Mouse (Mus musculus) urinary bladder, postnatal 0 days (tissue): ENCODE measurements around the gene Foxm1. TPM values are rescaled to one million over a fixed set of nuclear protein-coding genes. Genes with fewer than 3 reads are reported as not detected.

ENCODE experiments used
- polyA plus RNA-seq: library from polyadenylated mRNA; unstranded; fragments of >200 nt; fragmentation: Nextera tagmentation; extraction: Ambion mirVana; gene quantifications from 2 replicates; pipeline ENCODE4 v1.2.1, GENCODE M21; 2015

Gene Foxm1
- 5.6 and 9.6 TPM in 2 replicates for polyA plus RNA-seq

GRCm38 (mm10) chr6:128362381-128363006 lies at the start of gene Foxm1, which contains the start of gene Rhno1:
Gene Foxm1, plus strand, starts transcription at chr6:128362967.
Gene Rhno1, minus strand, starts transcription at chr6:128362911.

DNA sequence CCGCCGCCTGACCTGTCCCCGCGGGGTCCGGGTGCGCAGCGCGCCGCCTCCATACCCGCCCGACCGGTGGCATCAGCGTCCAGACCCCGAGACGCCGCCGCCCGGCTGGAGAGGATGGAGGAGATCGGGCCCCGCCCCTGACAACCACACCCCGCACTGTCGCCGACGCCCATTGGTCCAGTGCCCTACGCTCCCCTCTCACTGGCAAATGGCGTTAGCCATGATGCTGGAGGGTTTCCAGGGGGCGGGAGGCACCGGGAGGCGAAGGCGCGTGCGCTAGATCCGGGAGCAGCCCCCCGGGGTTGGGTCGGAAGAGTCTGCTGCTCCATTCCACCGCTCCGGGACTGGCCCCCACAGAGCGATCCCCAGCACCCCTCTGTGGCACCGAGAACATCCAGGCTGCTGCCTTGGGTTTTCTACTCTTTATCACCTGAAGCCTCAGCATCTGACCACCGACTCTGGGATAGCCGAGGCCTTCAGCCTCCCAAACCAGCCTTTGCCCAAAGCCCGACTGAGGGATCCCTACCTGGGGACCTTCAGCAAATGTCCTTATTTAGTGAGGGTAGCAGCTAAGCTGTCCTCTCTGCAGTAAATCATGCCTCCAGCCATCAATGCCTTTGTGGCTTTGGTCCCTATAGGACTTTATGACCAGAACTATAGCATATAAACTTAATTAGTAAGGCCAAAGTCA lies 6.9 kb upstream of the Foxm1 start, which contains the start of gene Tulp3:
Gene Tulp3 (minus strand): TSS at position 126 of the 691 bp plus-strand sequence.

GRCm38 (mm10) chr6:128375192-128375591 lies 12.4 kb downstream of the Foxm1 start, which contains the start of the genes Tex52 and Gm44596:
Gene Tex52, plus strand, starts transcription at chr6:128375456.
Gene Gm44596, plus strand, starts transcription at chr6:128375503.

DNA sequence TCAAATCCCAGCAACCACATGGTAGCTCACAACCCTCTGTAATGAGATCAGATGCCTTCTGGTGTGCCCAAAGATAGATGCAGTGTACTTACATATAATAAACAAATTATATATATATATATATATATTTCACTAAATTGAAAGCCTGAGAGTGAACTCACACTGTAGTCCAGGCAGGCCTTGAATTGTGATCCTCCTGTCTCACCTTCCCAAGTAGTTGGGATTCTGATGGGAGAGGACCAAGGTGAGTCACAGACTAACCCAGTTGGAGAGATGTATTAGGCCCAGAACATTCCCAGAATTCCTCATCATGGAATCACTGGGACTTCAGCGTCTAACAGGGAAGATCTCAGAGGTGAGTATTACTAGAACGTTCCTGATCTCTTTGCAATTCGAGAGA lies 36.2 kb downstream of the Foxm1 start, which contains the start of gene Nrip2:
Gene Nrip2 (plus strand): TSS at position 301 of the 400 bp plus-strand sequence.

DNA sequence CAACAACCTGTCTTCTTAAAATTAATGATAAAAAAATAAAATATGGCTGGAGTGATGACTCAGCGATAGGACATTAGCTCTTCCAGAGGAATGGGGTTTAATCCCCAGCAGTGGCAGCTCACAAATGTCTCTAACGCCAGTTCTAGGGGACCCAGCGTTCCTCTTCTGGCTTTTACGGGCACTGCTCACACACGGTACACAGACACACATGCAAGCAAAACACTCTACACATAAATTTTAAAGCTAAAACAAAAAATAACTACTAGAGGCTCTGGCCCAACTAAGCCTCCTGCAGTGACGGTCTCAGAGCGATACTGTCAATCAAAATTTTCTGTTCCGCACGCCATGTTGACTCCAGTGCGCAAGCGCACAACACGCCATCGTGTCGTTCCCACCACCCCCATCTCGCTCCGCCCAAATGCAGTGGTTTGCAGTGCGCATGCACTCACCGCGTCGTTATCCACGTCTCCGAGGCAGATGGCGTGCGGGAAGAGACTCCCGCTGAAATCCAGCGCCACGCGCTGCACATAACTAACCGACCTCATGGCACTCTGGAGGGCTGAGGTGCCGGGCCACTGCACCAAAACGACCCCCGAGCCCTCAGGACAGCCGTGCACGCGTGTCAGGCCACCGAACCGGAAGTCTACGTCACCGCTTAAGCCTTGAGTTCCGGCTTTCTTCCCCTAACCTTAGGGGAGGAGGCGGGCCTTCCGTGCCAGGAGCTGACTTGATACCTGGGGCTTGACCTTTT lies 61.7 kb downstream of the Foxm1 start, which contains the start of gene Itfg2:
Gene Itfg2 (minus strand): TSS at position 663 of the 751 bp plus-strand sequence.

Other genes starting within 250 kb of the Foxm1 start
- 153 and 176 TPM in 2 replicates for gene Tspan9, start 219.4 kb upstream of the Foxm1 start, polyA plus RNA-seq
- 2.4 and 4.3 TPM in 2 replicates for gene Tead4, start 62.1 kb upstream of the Foxm1 start, polyA plus RNA-seq
- 10.8 and 13.1 TPM in 2 replicates for gene Tulp3, start 7.1 kb upstream of the Foxm1 start, polyA plus RNA-seq
- 42.8 and 47.6 TPM in 2 replicates for gene Rhno1, start 56 bp upstream of the Foxm1 start, polyA plus RNA-seq
- 0.13 TPM in 1 of 2 replicates, not detected in the other for gene Tex52, start 12.5 kb downstream of the Foxm1 start, polyA plus RNA-seq
- not detected in 2 replicates for gene Gm44596, start 12.5 kb downstream of the Foxm1 start, polyA plus RNA-seq
- gene Nrip2, start 36.3 kb downstream of the Foxm1 start, polyA plus RNA-seq = 1.2 and 1.7 TPM in 2 replicates
- gene Itfg2, start 62.0 kb downstream of the Foxm1 start, polyA plus RNA-seq = 13.5 and 16.7 TPM in 2 replicates
- gene Fkbp4, start 75.7 kb downstream of the Foxm1 start, polyA plus RNA-seq = 116 and 137 TPM in 2 replicates
- 0.15 and 1.6 TPM in 2 replicates for gene Pzp, start 163.8 kb downstream of the Foxm1 start, polyA plus RNA-seq
- not detected in 2 replicates for gene A2ml1, start 218.6 kb downstream of the Foxm1 start, polyA plus RNA-seq